Mouse (Mus musculus): ENCODE results near the gene Pycard. TPM values are rescaled to one million over a fixed set of nuclear protein-coding genes. Genes with fewer than 3 reads are reported as not detected.

Pycard gene
- polyA plus RNA-seq, 1 experiment from 2014 or later, result 23.0 TPM

Other genes starting within 250 kb of the Pycard start
- 1.9 and 2.0 TPM in 2 replicates for gene Fbxl19, start 249.3 kb downstream of the Pycard start, polyA plus RNA-seq (2015; fragmentation: Nextera tagmentation; extraction: Ambion mirVana)
- 11.2 and 12.9 TPM in 2 replicates for gene Orai3, start 224.1 kb downstream of the Pycard start, polyA plus RNA-seq (2015; fragmentation: Nextera tagmentation; extraction: Ambion mirVana)
- gene Setd1a, start 217.2 kb downstream of the Pycard start, polyA plus RNA-seq (2015; fragmentation: Nextera tagmentation; extraction: Ambion mirVana), result 7.5 and 7.9 TPM in 2 replicates
- gene Gm49388, start 208.3 kb downstream of the Pycard start, polyA plus RNA-seq (2015; fragmentation: Nextera tagmentation; extraction: Ambion mirVana), result not detected in 2 replicates
- 72.9 and 80.3 TPM in 2 replicates for gene Hsd3b7, start 193.3 kb downstream of the Pycard start, polyA plus RNA-seq (2015; fragmentation: Nextera tagmentation; extraction: Ambion mirVana)
- 11.8 TPM in 2 replicates for gene Stx4a, start 169.6 kb downstream of the Pycard start, polyA plus RNA-seq (2015; fragmentation: Nextera tagmentation; extraction: Ambion mirVana)
- gene Stx1b, start 169.3 kb downstream of the Pycard start, polyA plus RNA-seq (2015; fragmentation: Nextera tagmentation; extraction: Ambion mirVana), result 0.25 and 0.40 TPM in 2 replicates
- gene Zfp646, start 117.6 kb downstream of the Pycard start, polyA plus RNA-seq (2015; fragmentation: Nextera tagmentation; extraction: Ambion mirVana), result 4.8 and 4.9 TPM in 2 replicates
- gene Zfp668, start 117.0 kb downstream of the Pycard start, polyA plus RNA-seq (2015; fragmentation: Nextera tagmentation; extraction: Ambion mirVana), result 4.5 and 5.0 TPM in 2 replicates
- 0.28 and 0.41 TPM in 2 replicates for gene Prss53, start 102.9 kb downstream of the Pycard start, polyA plus RNA-seq (2015; fragmentation: Nextera tagmentation; extraction: Ambion mirVana)
- not detected in 2 replicates for gene Gm21974, start 98.4 kb downstream of the Pycard start, polyA plus RNA-seq (2015; fragmentation: Nextera tagmentation; extraction: Ambion mirVana)
- 140 and 149 TPM in 2 replicates for gene Vkorc1, start 98.2 kb downstream of the Pycard start, polyA plus RNA-seq (2015; fragmentation: Nextera tagmentation; extraction: Ambion mirVana)
- gene Bckdk, start 89.8 kb downstream of the Pycard start, polyA plus RNA-seq (2015; fragmentation: Nextera tagmentation; extraction: Ambion mirVana), result 45.9 and 51.1 TPM in 2 replicates
- 12.9 and 13.3 TPM in 2 replicates for gene Kat8, start 81.4 kb downstream of the Pycard start, polyA plus RNA-seq (2015; fragmentation: Nextera tagmentation; extraction: Ambion mirVana)
- 14.8 and 18.5 TPM in 2 replicates for gene Prss8, start 63.8 kb downstream of the Pycard start, polyA plus RNA-seq (2015; fragmentation: Nextera tagmentation; extraction: Ambion mirVana)
- gene Prss36, start 47.1 kb downstream of the Pycard start, polyA plus RNA-seq (2015; fragmentation: Nextera tagmentation; extraction: Ambion mirVana), result 2.9 and 3.0 TPM in 2 replicates
- 86.5 and 92.3 TPM in 2 replicates for gene Fus, start 26.4 kb downstream of the Pycard start, polyA plus RNA-seq (2015; fragmentation: Nextera tagmentation; extraction: Ambion mirVana)
- gene Trim72, start 10.1 kb upstream of the Pycard start, polyA plus RNA-seq (2015; fragmentation: Nextera tagmentation; extraction: Ambion mirVana), result 0.15 and 0.32 TPM in 2 replicates
- gene Itgam, start 68.8 kb upstream of the Pycard start, polyA plus RNA-seq (2015; fragmentation: Nextera tagmentation; extraction: Ambion mirVana), result 7.1 and 7.4 TPM in 2 replicates
- gene Gm49368, start 68.8 kb upstream of the Pycard start, polyA plus RNA-seq (2015; fragmentation: Nextera tagmentation; extraction: Ambion mirVana), result 0.27 TPM in 1 of 2 replicates, not detected in the other
- 0.16 and 0.24 TPM in 2 replicates for gene Itgax, start 135.7 kb upstream of the Pycard start, polyA plus RNA-seq (2015; fragmentation: Nextera tagmentation; extraction: Ambion mirVana)
- 0.04 and 0.13 TPM in 2 replicates for gene Itgad, start 160.5 kb upstream of the Pycard start, polyA plus RNA-seq (2015; fragmentation: Nextera tagmentation; extraction: Ambion mirVana)
- 3.4 and 7.5 TPM in 2 replicates for gene Cox6a2, start 212.5 kb upstream of the Pycard start, polyA plus RNA-seq (2015; fragmentation: Nextera tagmentation; extraction: Ambion mirVana)
- gene Armc5, start 243.5 kb upstream of the Pycard start, polyA plus RNA-seq (2015; fragmentation: Nextera tagmentation; extraction: Ambion mirVana), result 5.7 and 6.5 TPM in 2 replicates
- gene 9130023H24Rik, start 244.2 kb upstream of the Pycard start, polyA plus RNA-seq (2015; fragmentation: Nextera tagmentation; extraction: Ambion mirVana), result 2.4 and 2.6 TPM in 2 replicates